Mouse (Mus musculus) MEL (cell line): ENCODE results near the gene Samhd1. TPM values are rescaled to one million over a fixed set of nuclear protein-coding genes. Genes with fewer than 3 reads are reported as not detected.

Source experiments
- DNase-seq: peaks from one replicate; pipeline ENCODE4 v3.0.0; 2011; ENCODE audit warnings: low read depth, low spot score
- H3K27ac ChIP-seq: 2 replicates; pipeline ENCODE4 v1.5.1; 2012; ENCODE audit warnings: low read depth, mild to moderate bottlenecking, control low read depth, low read length, moderate library complexity; ENCODE audit not compliant: control insufficient read depth
- H3K27me3 ChIP-seq, 2 experiments: fragments of 150-350 bp in 1 of 2; sonication (generic) in 1 of 2; 2 replicates each; pipeline ENCODE4 v1.6.1; 2012; ENCODE audit warnings: low read length in 2 of 2, mild to moderate bottlenecking in 2 of 2, improper control_type of control experiment in 1 of 2, moderate library complexity in 1 of 2; ENCODE audit not compliant: insufficient read depth in 2 of 2, control insufficient read depth in 1 of 2
- H3K36me3 ChIP-seq, 2 experiments: 2 replicates each; pipeline ENCODE4 v1.6.1; 2012 to 2014; ENCODE audit warnings: low read length in 2 of 2, improper control_type of control experiment in 1 of 2, inconsistent platforms in 1 of 2, mild to moderate bottlenecking in 1 of 2; ENCODE audit not compliant: insufficient read depth in 2 of 2, control insufficient read depth in 1 of 2
- H3K4me1 ChIP-seq, 2 experiments: fragments of 150-350 bp in 1 of 2; sonication (generic) in 1 of 2; 2 replicates each; pipeline ENCODE4 v1.6.1; 2012; ENCODE audit warnings: low read length in 2 of 2, improper control_type of control experiment in 1 of 2, mild to moderate bottlenecking in 1 of 2; ENCODE audit not compliant: insufficient read depth in 2 of 2, control insufficient read depth in 1 of 2
- H3K4me3 ChIP-seq, 2 experiments: fragments of 150-350 bp in 1 of 2; sonication (generic) in 1 of 2; 2 replicates each; pipeline ENCODE4 v1.5.1; 2012; ENCODE audit warnings: low read depth in 2 of 2, low read length in 2 of 2, mild to moderate bottlenecking in 2 of 2, moderate library complexity in 2 of 2, control low read depth in 1 of 2, improper control_type of control experiment in 1 of 2; ENCODE audit not compliant: control insufficient read depth in 1 of 2, insufficient read depth in 1 of 2
- H3K79me2 ChIP-seq: 2 replicates; pipeline ENCODE4 v1.6.1; 2012; ENCODE audit warnings: mild to moderate bottlenecking, low read length, moderate library complexity; ENCODE audit not compliant: control insufficient read depth, poor library complexity, insufficient read depth
- H3K9ac ChIP-seq: 2 replicates; pipeline ENCODE4 v1.6.1; 2012; ENCODE audit warnings: low read depth, mild to moderate bottlenecking, control low read depth, low read length, moderate library complexity; ENCODE audit not compliant: control insufficient read depth, poor library complexity, severe bottlenecking
- H3K9me3 ChIP-seq: fragments of 150-350 bp; sonication (generic); replicated peaks from 2 replicates; pipeline ENCODE4 v1.6.1; 2012; ENCODE audit warnings: mild to moderate bottlenecking, low read length, improper control_type of control experiment, moderate library complexity; ENCODE audit not compliant: insufficient read depth
- BHLHE40 ChIP-seq: IDR thresholded peaks from 2 replicates; pipeline ENCODE4 v1.6.1; 2012; ENCODE audit warnings: low read depth, mild to moderate bottlenecking, inconsistent platforms, low read length, improper control_type of control experiment, borderline replicate concordance
- CHD1 ChIP-seq: IDR thresholded peaks from 2 replicates; pipeline ENCODE4 v1.6.1; 2012; ENCODE audit warnings: low read depth, mild to moderate bottlenecking, inconsistent platforms, low read length, improper control_type of control experiment
- CHD2 ChIP-seq: IDR thresholded peaks from 2 replicates; pipeline ENCODE4 v1.6.1; 2011; ENCODE audit warnings: low read length, improper control_type of control experiment
- CTCF ChIP-seq, 3 experiments: IDR thresholded peaks in 2 of 3; conservative IDR thresholded peaks in 1 of 3; 2 replicates each; pipeline ENCODE4 v1.5.1; 2011 to 2012; ENCODE audit warnings: low read length in 3 of 3, low read depth in 2 of 3, mild to moderate bottlenecking in 2 of 3, improper control_type of control experiment in 1 of 3, inconsistent platforms in 1 of 3, mixed read lengths in 1 of 3, moderate library complexity in 1 of 3; ENCODE audit not compliant: control insufficient read depth in 1 of 3, insufficient read depth in 1 of 3, poor library complexity in 1 of 3, severe bottlenecking in 1 of 3
- E2F4 ChIP-seq: IDR thresholded peaks from 2 replicates; pipeline ENCODE4 v1.6.1; 2011; ENCODE audit warnings: low read depth, low read length, improper control_type of control experiment, borderline replicate concordance
- ELF1 ChIP-seq: IDR thresholded peaks from 2 replicates; pipeline ENCODE4 v1.6.1; 2014; ENCODE audit warnings: low read depth, mild to moderate bottlenecking, inconsistent platforms, low read length, improper control_type of control experiment, moderate library complexity
- EP300 ChIP-seq, 2 experiments: IDR thresholded peaks; 2 replicates each; pipeline ENCODE4 v1.6.1; 2011; ENCODE audit warnings: improper control_type of control experiment in 2 of 2, low read length in 2 of 2, low read depth in 1 of 2, mild to moderate bottlenecking in 1 of 2
- ETS1 ChIP-seq: IDR thresholded peaks from 2 replicates; pipeline ENCODE4 v1.6.1; 2012; ENCODE audit warnings: low read depth, mild to moderate bottlenecking, inconsistent platforms, low read length, improper control_type of control experiment, moderate library complexity
- GATA1 ChIP-seq: IDR thresholded peaks from 2 replicates; pipeline ENCODE4 v1.6.1; 2011; ENCODE audit warnings: low read depth, low read length, improper control_type of control experiment
- HCFC1 ChIP-seq: IDR thresholded peaks from 2 replicates; pipeline ENCODE4 v1.6.1; 2012; ENCODE audit warnings: low read depth, mild to moderate bottlenecking, inconsistent platforms, low read length, improper control_type of control experiment, moderate library complexity
- JUND ChIP-seq: IDR thresholded peaks from 2 replicates; pipeline ENCODE4 v1.6.1; 2011; ENCODE audit warnings: low read depth, mild to moderate bottlenecking, improper control_type of control experiment, low read length
- MAFK ChIP-seq: IDR thresholded peaks from 2 replicates; pipeline ENCODE4 v1.6.1; 2011; ENCODE audit warnings: low read depth, mild to moderate bottlenecking, low read length, improper control_type of control experiment, borderline replicate concordance
- MAX ChIP-seq: IDR thresholded peaks from 2 replicates; pipeline ENCODE4 v1.6.1; 2011; ENCODE audit warnings: low read length, improper control_type of control experiment
- MAZ ChIP-seq: IDR thresholded peaks from 2 replicates; pipeline ENCODE4 v1.6.1; 2012; ENCODE audit warnings: low read depth, mild to moderate bottlenecking, inconsistent platforms, low read length, improper control_type of control experiment
- MEF2A ChIP-seq: IDR thresholded peaks from 2 replicates; pipeline ENCODE4 v1.6.1; 2014; ENCODE audit warnings: low read depth, mild to moderate bottlenecking, inconsistent platforms, low read length, improper control_type of control experiment; ENCODE audit not compliant: poor library complexity, insufficient replicate concordance, severe bottlenecking; ENCODE audit errors: extremely low read depth
- MXI1 ChIP-seq: IDR thresholded peaks from 2 replicates; pipeline ENCODE4 v1.6.1; 2011; ENCODE audit warnings: mild to moderate bottlenecking, low read depth, low read length, improper control_type of control experiment
- MYB ChIP-seq: IDR thresholded peaks from 2 replicates; pipeline ENCODE4 v1.6.1; 2011; ENCODE audit warnings: mild to moderate bottlenecking, low read depth, low read length, improper control_type of control experiment
- MYC ChIP-seq: IDR thresholded peaks from 2 replicates; pipeline ENCODE4 v1.6.1; 2011; ENCODE audit warnings: low read depth, mild to moderate bottlenecking, low read length, improper control_type of control experiment, moderate library complexity
- NELFE ChIP-seq: IDR thresholded peaks from 2 replicates; pipeline ENCODE4 v1.6.1; 2011; ENCODE audit warnings: low read depth, low read length, improper control_type of control experiment
- NRF1 ChIP-seq: IDR thresholded peaks from 2 replicates; pipeline ENCODE4 v1.6.1; 2014; ENCODE audit warnings: low read depth, mild to moderate bottlenecking, inconsistent platforms, low read length, improper control_type of control experiment, moderate library complexity; ENCODE audit not compliant: poor library complexity, insufficient read depth, severe bottlenecking
- POLR2A ChIP-seq, 2 experiments: IDR thresholded peaks; 2 replicates each; pipeline ENCODE4 v1.6.1; 2011 to 2012; ENCODE audit warnings: low read length in 2 of 2, mild to moderate bottlenecking in 2 of 2, control low read depth in 1 of 2, improper control_type of control experiment in 1 of 2, low read depth in 1 of 2, moderate library complexity in 1 of 2; ENCODE audit not compliant: control insufficient read depth in 1 of 2, insufficient read depth in 1 of 2, poor library complexity in 1 of 2
- POLR2AphosphoS5 ChIP-seq: IDR thresholded peaks from 2 replicates; pipeline ENCODE4 v1.6.1; 2012; ENCODE audit warnings: low read depth, borderline replicate concordance, mild to moderate bottlenecking, inconsistent platforms, low read length, moderate library complexity, mixed read lengths
- RAD21 ChIP-seq: IDR thresholded peaks from 2 replicates; pipeline ENCODE4 v1.6.1; 2011; ENCODE audit warnings: mild to moderate bottlenecking, low read depth, low read length, improper control_type of control experiment
- RCOR1 ChIP-seq: IDR thresholded peaks from 2 replicates; pipeline ENCODE4 v1.6.1; 2012; ENCODE audit warnings: low read depth, mild to moderate bottlenecking, inconsistent platforms, low read length, improper control_type of control experiment
- SIN3A ChIP-seq: IDR thresholded peaks from 2 replicates; pipeline ENCODE4 v1.6.1; 2012; ENCODE audit warnings: low read length, improper control_type of control experiment, inconsistent platforms
- SMC3 ChIP-seq: IDR thresholded peaks from 2 replicates; pipeline ENCODE4 v1.6.1; 2011; ENCODE audit warnings: low read depth, low read length, improper control_type of control experiment
- TAL1 ChIP-seq: IDR thresholded peaks from 2 replicates; pipeline ENCODE4 v1.6.1; 2012; ENCODE audit warnings: mild to moderate bottlenecking, inconsistent platforms, low read length, moderate library complexity, mixed read lengths
- USF1 ChIP-seq: IDR thresholded peaks from 2 replicates; pipeline ENCODE4 v1.6.1; 2014; ENCODE audit warnings: low read depth, mild to moderate bottlenecking, inconsistent platforms, low read length, improper control_type of control experiment, moderate library complexity
- ZMIZ1 ChIP-seq: IDR thresholded peaks from 2 replicates; pipeline ENCODE4 v1.6.1; 2012; ENCODE audit warnings: low read depth, mild to moderate bottlenecking, inconsistent platforms, low read length, improper control_type of control experiment, moderate library complexity
- ZNF384 ChIP-seq: IDR thresholded peaks from 2 replicates; pipeline ENCODE4 v1.6.1; 2012; ENCODE audit warnings: low read depth, mild to moderate bottlenecking, inconsistent platforms, low read length, improper control_type of control experiment
- polyA plus RNA-seq, 2 experiments: library from polyadenylated mRNA; stranded (reverse) in 1 of 2; unstranded in 1 of 2; fragments of >175 nt in 1 of 2; fragments of >200 nt in 1 of 2; gene quantifications; 2 replicates each; pipeline versions ENCODE4 v1.2.1 to v1.2.4; 2012; ENCODE audit warnings: low replicate concordance in 2 of 2, low read depth in 1 of 2; ENCODE audit not compliant: insufficient read length in 2 of 2, insufficient read depth in 1 of 2, missing spikeins in 1 of 2
- total RNA-seq: library from RNA; depleted of rRNA; stranded (reverse); fragments of 300-350 nt; gene quantifications from 2 replicates; pipeline ENCODE4 v1.2.3, GENCODE M21; 2012

Samhd1 gene
- total and polyA plus RNA-seq, 3 experiments: 15.7 to 76.8 (median 50.5) TPM

DNA sequence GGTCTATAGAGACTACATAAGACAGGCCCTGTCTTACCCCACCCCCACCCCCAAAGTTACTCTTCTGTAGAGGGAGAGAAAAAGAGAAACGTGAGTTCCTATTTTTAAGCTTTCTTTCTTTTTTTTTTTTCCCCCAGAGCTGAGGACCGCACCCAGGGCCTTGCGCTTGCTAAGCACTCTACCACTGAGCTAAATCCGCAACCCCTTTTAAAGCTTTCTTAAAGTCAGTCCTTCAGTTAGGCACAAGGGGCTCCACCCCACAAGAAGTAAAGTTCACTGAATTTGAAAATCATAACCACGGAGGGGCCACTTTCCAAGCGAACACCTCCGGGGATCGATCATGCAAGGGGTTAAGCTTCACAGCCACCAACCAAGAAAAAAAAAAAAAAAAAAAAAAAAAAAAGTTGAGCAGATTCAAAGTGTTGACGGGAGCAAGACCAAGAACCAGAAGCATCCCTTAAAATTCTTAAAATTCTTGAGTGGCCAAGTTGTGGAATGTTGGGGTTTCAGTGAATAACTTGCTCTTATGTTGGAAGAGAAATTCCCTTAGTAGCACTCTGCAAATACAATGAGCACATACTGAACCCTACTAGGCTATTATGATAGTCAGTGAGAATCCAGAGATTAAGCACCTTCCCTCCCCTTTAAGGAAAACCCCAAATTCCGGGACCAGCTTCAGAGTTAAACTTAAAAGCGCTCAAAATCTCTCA, 1.1 kb downstream of the Samhd1 start (continued):
- TF ChIP-seq E2F4 (no peak), CTCF (IDR thresholded peaks at IDR 0.05 in 2 of 3, conservative IDR thresholded peaks at IDR 0.05 in 1 of 3; ENCODE audit: control insufficient read depth in 1 of 3, insufficient read depth in 1 of 3, low read depth in 2 of 3, low read length in 3 of 3, poor library complexity in 1 of 3, severe bottlenecking in 1 of 3) (no peak), JUND (no peak), NELFE (no peak), MAX (no peak), RAD21 (no peak), ZMIZ1 (no peak), MAZ (no peak), POLR2AphosphoS5 (no peak), SMC3 (no peak), CHD2 (no peak), MAFK (no peak), CHD1 (no peak), MEF2A (no peak), MXI1 (peak; percentile 8; the same call in 1 of the 2 replicates), SIN3A (peak; percentile 37; the same call in 1 of the 2 replicates), USF1 (no peak), RCOR1 (no peak), MYB (no peak), TAL1 (no peak), BHLHE40 (peak; percentile 89)

DNA sequence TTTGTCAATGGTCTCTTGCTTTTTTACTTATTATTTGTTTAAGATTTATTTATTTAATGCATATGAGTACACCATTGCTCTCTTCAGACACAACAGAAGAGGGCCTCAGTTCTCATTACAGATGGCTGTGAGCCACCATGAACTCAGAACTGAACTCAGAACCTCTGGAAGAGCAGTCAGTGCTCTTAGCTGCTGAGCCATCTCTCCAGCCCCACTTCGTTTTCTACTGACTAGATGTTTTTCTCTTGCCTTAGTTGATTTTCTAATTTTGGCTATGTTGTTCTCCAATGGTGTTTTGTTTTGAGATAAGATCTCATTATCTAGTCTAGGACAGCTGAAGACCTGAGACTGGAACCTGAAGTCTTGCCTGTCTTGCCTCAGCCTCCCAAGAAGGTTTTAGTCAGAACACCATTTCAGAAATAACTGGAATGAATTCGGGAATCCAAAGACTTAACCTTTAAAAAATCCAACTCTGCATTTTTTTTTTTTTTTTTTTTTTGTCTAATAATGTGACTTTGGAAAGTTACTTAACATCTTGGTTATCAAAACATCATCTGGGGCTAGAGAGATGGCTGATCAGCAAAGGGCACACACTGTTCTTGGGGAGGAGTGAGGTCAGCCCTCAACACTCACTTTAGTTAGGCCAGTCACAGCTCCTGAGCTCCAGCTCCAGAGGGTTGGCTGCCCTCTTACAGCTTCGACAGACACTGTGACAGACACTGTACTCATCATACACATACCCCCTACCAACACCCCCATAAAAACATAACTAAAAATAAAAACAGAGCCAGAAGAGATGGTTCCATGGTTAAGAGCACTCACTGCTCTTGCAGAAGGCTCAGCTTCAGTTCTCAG, 2.2 kb downstream of the Samhd1 start:
- Histone ChIP-seq H3K79me2 (peaks cover 17% of the 10 kb centered on the region), H3K27me3 (no peaks in the 10 kb centered on the region), H3K4me3 (0 out of 4 replicates have a peak overlapping the region, but pooled peaks of 1 of the 2 experiments have one; percentile 69), H3K9ac (no peak overlapping the region; the same call in 1 of the 2 replicates), H3K4me1 (peaks cover 18 to 31% of the 10 kb centered on the region in 2 experiments), H3K27ac (0 out of 2 replicates have a peak overlapping the region, but pooled peaks have one; percentile 1), H3K36me3 (peaks cover 0 to 34% of the 10 kb centered on the region in 2 experiments; a peak in 2 of 4 replicates), H3K9me3 (no peaks in the 10 kb centered on the region)
- DNase-seq: no peak
- TF ChIP-seq TAL1: no peak
- no peak for TF ChIP-seq POLR2AphosphoS5
- TF ChIP-seq EP300 (IDR thresholded peaks at IDR 0.05; ENCODE audit: low read depth in 1 of 2, low read length in 2 of 2): no peak
- no peak for TF ChIP-seq HCFC1
- TF ChIP-seq ETS1: peak; percentile 23; the same call in 1 of the 2 replicates
- no peak for TF ChIP-seq MAZ
- TF ChIP-seq GATA1: peak; percentile 52; the same call in 1 of the 2 replicates
- no peak for TF ChIP-seq BHLHE40
- TF ChIP-seq ELF1: no peak
- TF ChIP-seq NRF1: no peak
- TF ChIP-seq POLR2A (IDR thresholded peaks at IDR 0.05; ENCODE audit: control insufficient read depth in 1 of 2, insufficient read depth in 1 of 2, low read depth in 1 of 2, low read length in 2 of 2, poor library complexity in 1 of 2): no peak
- no peak for TF ChIP-seq E2F4
- no peak for TF ChIP-seq MYC
- no peak for TF ChIP-seq MXI1
- no peak for TF ChIP-seq RCOR1
- TF ChIP-seq ZNF384: no peak
- no peak for TF ChIP-seq NELFE
- TF ChIP-seq, all 39 proteins: peak for 2
